Mouse (Mus musculus) ES-E14 (cell line): ENCODE measurements around the gene Lsm14a. TPM values are rescaled to one million over a fixed set of nuclear protein-coding genes. Genes with fewer than 3 reads are reported as not detected.

Experiments used
- DNase-seq: peaks from one replicate; pipeline ENCODE4 v3.0.0-alpha.2; 2013; ENCODE audit warnings: low read depth, low spot score
- H3K27ac ChIP-seq: 2 replicates; pipeline ENCODE4 v1.5.1; 2012; ENCODE audit warnings: low read depth, mild to moderate bottlenecking, low read length, moderate library complexity, mixed read lengths; ENCODE audit not compliant: poor library complexity, insufficient read depth, severe bottlenecking
- H3K36me3 ChIP-seq: 2 replicates; pipeline ENCODE4 v1.6.1; 2012; ENCODE audit warnings: mild to moderate bottlenecking, low read length, moderate library complexity, mixed read lengths; ENCODE audit not compliant: control insufficient read depth, poor library complexity, insufficient read depth, severe bottlenecking
- H3K4me1 ChIP-seq, 2 experiments: fragments of 150-350 bp in 1 of 2; sonication (generic) in 1 of 2; 2 replicates each; pipeline ENCODE4 v1.6.1; 2012; ENCODE audit warnings: low read length in 2 of 2, mild to moderate bottlenecking in 1 of 2, mixed read lengths in 1 of 2; ENCODE audit not compliant: control insufficient read depth in 2 of 2, insufficient read depth in 2 of 2, poor library complexity in 1 of 2
- H3K4me3 ChIP-seq, 2 experiments: fragments of 150-350 bp in 1 of 2; sonication (generic) in 1 of 2; 2 replicates each; pipeline ENCODE4 v1.5.1; 2012; ENCODE audit warnings: low read length in 2 of 2, low read depth in 1 of 2, mild to moderate bottlenecking in 1 of 2, mixed read lengths in 1 of 2; ENCODE audit not compliant: insufficient read depth in 1 of 2, poor library complexity in 1 of 2, severe bottlenecking in 1 of 2
- H3K9ac ChIP-seq: 2 replicates; pipeline ENCODE4 v1.6.1; 2012; ENCODE audit warnings: low read depth, mild to moderate bottlenecking, low read length, mixed read lengths; ENCODE audit not compliant: poor library complexity, insufficient read depth, severe bottlenecking
- H3K9me3 ChIP-seq: fragments of 150-350 bp; sonication (generic); 2 replicates; pipeline ENCODE4 v1.6.1; 2012; ENCODE audit warnings: low read depth, mild to moderate bottlenecking, low read length; ENCODE audit not compliant: control insufficient read depth, insufficient read depth
- CHD2 ChIP-seq: IDR thresholded peaks from 2 replicates; pipeline ENCODE4 v1.6.1; 2014; ENCODE audit warnings: mild to moderate bottlenecking, low read depth, low read length, inconsistent platforms
- HCFC1 ChIP-seq: IDR thresholded peaks from 2 replicates; pipeline ENCODE4 v1.6.1; 2012; ENCODE audit warnings: low read length, inconsistent platforms, borderline replicate concordance; ENCODE audit not compliant: insufficient read depth
- MAFK ChIP-seq: IDR thresholded peaks from 2 replicates; pipeline ENCODE4 v1.6.1; 2014; ENCODE audit warnings: mild to moderate bottlenecking, low read depth, low read length, inconsistent platforms; ENCODE audit not compliant: insufficient read depth
- ZC3H11A ChIP-seq: IDR thresholded peaks from 2 replicates; pipeline ENCODE4 v1.6.1; 2012; ENCODE audit warnings: low read depth, mild to moderate bottlenecking, inconsistent platforms, low read length, borderline replicate concordance
- ZNF384 ChIP-seq: IDR thresholded peaks from 2 replicates; pipeline ENCODE4 v1.6.1; 2012; ENCODE audit warnings: low read depth, low read length, inconsistent platforms
- in situ Hi-C, 2 experiments: fragments of 600-800 bp; cut with MboI; formaldehyde crosslinking; loops; one replicate each; pipeline ENCODE4 v1.15.1; 2025; ENCODE audit warnings: low sequenced_read_pairs in 2 of 2, inconsistent platforms in 1 of 2; ENCODE audit not compliant: unreplicated experiment in 2 of 2
- total RNA-seq: library from RNA; depleted of rRNA; stranded (reverse); fragments of 300-350 nt; gene quantifications from 2 replicates; pipeline ENCODE4 v1.2.3, GENCODE M21; 2012

Lsm14a gene
- total RNA-seq, 1 experiment: 72.7 TPM

DNA sequence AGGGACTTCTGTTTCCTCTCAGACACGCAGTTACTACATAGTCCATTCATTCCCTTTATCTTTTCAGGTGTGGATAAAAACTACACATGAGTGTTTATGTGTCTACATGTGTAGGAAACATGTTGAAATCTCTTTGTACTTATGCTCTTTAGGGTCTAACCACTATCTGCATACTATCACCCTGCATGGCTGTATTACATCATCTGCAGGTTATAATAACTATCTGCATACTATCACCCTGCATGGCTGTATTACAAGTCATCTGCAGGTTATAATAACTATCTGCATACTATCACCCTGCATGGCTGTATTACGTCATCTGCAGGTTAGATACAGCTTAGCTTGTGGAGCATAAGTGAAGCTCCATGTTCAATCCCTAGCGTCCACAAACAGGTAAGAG, 46.1 kb downstream of the Lsm14a start:
- Histone ChIP-seq H3K4me1 (no peaks in the 10 kb centered on the region), H3K4me3 (no peak overlapping the region), H3K9me3 (no peaks in the 10 kb centered on the region), H3K9ac (no peak overlapping the region), H3K27ac (no peak overlapping the region), H3K36me3 (peaks cover 47% of the 10 kb centered on the region)
- in situ Hi-C loops: no loop called here
- TF ChIP-seq MAFK (no peak), ZC3H11A (no peak), HCFC1 (no peak), CHD2 (no peak)
- DNase-seq: no peak

DNA sequence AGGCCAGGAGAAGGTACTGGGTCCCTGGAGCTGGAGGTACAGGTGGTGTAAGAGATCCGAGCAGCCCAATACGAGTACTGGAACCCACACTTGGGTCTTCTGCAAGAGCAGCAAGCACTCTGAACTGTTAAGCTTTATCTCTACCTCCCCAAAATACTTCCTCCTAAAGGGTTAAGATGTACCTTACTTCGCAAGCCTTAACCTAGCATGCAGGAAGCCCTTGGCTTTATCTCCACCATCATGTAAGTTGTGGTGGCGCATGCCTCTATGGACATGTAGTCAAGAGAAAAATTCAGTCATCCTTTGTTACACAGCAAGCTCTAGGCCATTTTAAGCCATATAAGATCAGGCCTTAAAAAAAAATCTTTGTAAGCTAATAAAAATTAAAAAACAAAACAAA, 46.6 kb downstream of the Lsm14a start:
- in situ Hi-C loops: no loop called here
- Histone ChIP-seq H3K27ac (no peak overlapping the region), H3K4me3 (no peak overlapping the region), H3K9me3 (no peaks in the 10 kb centered on the region), H3K36me3 (peaks cover 46% of the 10 kb centered on the region), H3K4me1 (no peaks in the 10 kb centered on the region), H3K9ac (no peak overlapping the region)
- TF ChIP-seq ZNF384 (no peak), HCFC1 (no peak), CHD2 (no peak), MAFK (no peak), ZC3H11A (no peak)
- no peak for DNase-seq

DNA sequence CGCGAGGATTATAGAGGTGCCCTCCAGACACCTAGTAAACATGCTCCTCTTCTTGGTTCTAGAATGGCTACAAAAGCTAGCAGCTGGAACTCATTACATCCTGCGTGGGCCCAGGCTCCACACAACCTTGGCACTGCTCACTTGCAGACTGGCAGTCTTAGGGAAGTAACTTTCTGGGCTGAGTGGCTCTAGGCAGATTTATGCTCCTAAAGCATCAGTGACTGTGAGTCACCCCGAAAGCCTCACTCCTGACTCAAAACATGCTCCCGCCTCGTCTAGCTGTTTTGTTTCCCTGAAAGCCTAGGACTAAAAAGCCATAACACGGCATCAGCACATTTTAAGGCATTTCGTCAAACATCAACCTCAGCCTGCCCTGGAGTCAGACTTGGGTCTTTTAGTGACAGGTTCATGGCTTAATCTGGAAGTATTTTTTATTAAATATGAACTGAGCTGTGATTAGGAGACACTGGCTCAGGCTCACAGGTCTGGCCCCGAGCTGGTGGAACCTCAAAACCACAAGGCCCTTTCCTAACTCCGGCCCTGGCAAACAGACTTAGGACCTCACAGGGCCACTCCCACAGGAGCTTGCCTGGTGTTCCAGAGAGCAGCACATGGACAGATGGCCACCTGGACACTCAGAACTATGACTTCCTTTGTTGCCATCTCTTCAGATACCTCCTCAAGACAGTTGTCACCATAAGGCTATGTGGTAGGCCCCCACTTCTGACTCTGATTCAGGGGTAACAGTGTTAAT, 50.9 kb downstream of the Lsm14a start:
- in situ Hi-C loops: no loop called here
- no peak overlapping the region for H3K27ac ChIP-seq
- H3K9me3 ChIP-seq: no peaks in the 10 kb centered on the region
- no peak overlapping the region for H3K4me3 ChIP-seq
- TF ChIP-seq MAFK (no peak), ZC3H11A (no peak), ZNF384 (no peak), HCFC1 (no peak)
- H3K36me3 ChIP-seq: peaks cover 26% of the 10 kb centered on the region
- no peak for DNase-seq
- H3K9ac ChIP-seq: no peak overlapping the region
- no peaks in the 10 kb centered on the region for H3K4me1 ChIP-seq

DNA sequence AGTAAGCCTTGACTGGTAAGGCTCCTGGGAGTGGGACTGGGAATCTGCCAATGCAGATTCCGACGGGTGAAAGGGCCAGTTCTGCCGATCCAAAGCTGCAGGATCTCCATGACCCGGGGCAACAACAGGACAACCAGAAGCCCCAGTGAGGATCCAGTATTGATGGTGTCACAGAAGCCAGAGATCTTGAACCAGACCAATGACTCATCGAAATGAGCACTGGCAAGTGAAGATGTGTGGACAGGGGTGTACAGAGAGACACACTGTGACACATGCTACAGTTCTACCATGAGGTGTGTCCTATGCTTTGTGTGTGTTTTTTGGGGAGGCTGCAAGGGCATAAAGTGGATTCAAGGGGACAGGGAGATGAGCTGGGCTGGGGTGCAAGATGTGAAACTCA, 52.3 kb downstream of the Lsm14a start:
- in situ Hi-C loops: no loop called here
- no peak overlapping the region for H3K9ac ChIP-seq
- H3K4me1 ChIP-seq: no peaks in the 10 kb centered on the region
- no peak for DNase-seq
- TF ChIP-seq MAFK: no peak
- no peak for TF ChIP-seq ZC3H11A
- no peak for TF ChIP-seq CHD2
- TF ChIP-seq ZNF384: no peak
- no peak for TF ChIP-seq HCFC1
- H3K4me3 ChIP-seq: no peak overlapping the region
- H3K36me3 ChIP-seq: peaks cover 21% of the 10 kb centered on the region
- no peak overlapping the region for H3K27ac ChIP-seq
- H3K9me3 ChIP-seq: no peaks in the 10 kb centered on the region

DNA sequence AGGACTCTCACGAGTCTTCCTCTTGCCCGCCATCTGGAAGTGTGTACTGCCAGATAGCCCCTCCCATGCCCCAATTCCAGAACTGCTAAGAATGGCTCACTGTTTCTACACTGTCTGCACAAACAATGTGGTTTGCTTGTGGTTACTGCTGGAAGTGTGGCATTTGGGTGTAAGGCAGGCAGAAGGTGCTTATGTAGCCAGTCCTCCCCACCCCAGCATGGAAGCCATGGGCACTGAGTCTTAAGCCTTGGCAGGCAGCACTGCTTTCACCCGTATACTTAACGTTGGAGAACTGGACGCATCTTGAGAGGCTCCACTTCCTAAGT, 54.0 kb downstream of the Lsm14a start:
- H3K9ac ChIP-seq: no peak overlapping the region
- no peak overlapping the region for H3K27ac ChIP-seq
- in situ Hi-C loops: no loop called here
- no peak for TF ChIP-seq ZNF384
- TF ChIP-seq HCFC1: no peak
- no peak for TF ChIP-seq CHD2
- TF ChIP-seq MAFK: no peak
- TF ChIP-seq ZC3H11A: no peak
- no peaks in the 10 kb centered on the region for H3K9me3 ChIP-seq
- no peak overlapping the region for H3K4me3 ChIP-seq
- H3K36me3 ChIP-seq: peaks cover 14% of the 10 kb centered on the region
- DNase-seq: no peak
- H3K4me1 ChIP-seq: no peaks in the 10 kb centered on the region
